Mouse (Mus musculus): ENCODE data around the gene Ehbp1.

DNA sequence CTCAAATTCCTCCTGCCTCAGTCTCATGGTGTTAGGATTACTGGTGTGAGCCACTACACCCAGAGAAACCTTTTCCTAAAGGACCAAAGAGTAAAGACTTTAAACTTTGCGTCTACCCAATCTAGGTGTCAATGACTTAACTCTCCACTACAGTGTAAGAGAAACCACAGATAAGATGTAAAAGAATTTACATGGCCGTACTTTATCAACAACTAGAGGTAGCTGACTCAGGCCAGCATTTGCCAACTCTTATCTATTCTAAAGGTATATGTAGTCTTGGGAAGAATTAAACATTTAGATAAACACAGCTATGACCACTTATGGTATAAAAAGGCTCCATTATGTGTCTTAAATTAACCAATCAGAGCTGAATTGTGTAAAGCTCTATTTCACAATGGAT lies 67.9 kb downstream of the Ehbp1 start:
- no peak for TF ChIP-seq TAL1 (IDR thresholded peaks at IDR 0.05; ENCODE audit: low read length)
- TF ChIP-seq GATA1 (IDR thresholded peaks at IDR 0.05; ENCODE audit: low read length) = no peak

All from erythroblast, embryonic 14.5 days (primary cell).